In the genomic region with DNA sequence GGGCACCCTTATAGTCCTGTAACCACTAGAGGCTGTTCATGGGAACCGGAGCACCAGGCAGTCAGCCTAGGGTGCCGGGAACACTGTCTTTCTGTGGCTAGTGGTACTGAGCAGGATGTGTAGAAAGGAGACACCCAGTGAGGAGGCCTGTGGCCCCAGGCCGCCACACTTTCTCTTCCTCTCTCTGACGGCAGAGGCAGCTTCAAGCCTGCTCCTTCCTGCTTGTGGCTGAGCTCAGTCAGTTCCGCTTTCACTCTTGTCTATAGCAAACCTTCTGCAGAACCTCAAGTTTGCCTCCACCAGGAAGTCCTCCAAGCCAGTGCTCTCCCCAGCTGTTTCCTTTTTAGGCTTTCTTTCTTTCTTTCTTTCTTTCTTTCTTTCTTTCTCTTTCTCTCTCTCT, we compare ENCODE assay signal across 11 mouse cellular contexts.
DNase-seq lines count a peak whose midpoint lies in the region; ATAC-seq and TF ChIP-seq lines count a peak whose summit lies in the region.
"Had no signal": no experiment of that assay in that cellular context is flagged by ENCODE, and none has a peak within 500 bp of the region (broad histone marks: within the 10 kb centered on the region; RNA-seq: fewer than 3 reads in every experiment).

No protein-coding gene starts in this region.

- H3K27me3 ChIP-seq in liver, postnatal 0 days (ENCODE audit: insufficient read depth, low read length) = no peaks in the 10 kb centered on the region
- H3K27me3 ChIP-seq in midbrain, embryonic 13.5 days = 0 out of 2 replicates have a peak, but pooled peaks cover 4% of the 10 kb centered on the region

- no peak overlapping the region for H3K4me3 ChIP-seq in liver, postnatal 0 days (ENCODE audit: low read depth, low read length)
- H3K4me3 ChIP-seq in midbrain, embryonic 13.5 days (replicated peaks) = no peak overlapping the region
- H3K4me3 ChIP-seq: erythroblast, embryonic 14.5 days; layer of hippocampus, adult 2 months; neural tube, embryonic 13.5 days had no signal

- TF ChIP-seq EP300 in liver, postnatal 0 days (IDR thresholded peaks at IDR 0.05; ENCODE audit: low read depth) = no peak

- 0 out of 2 replicates have a peak, but pooled peaks have one; percentile 1 for TF ChIP-seq CTCF in liver, postnatal 0 days (IDR thresholded peaks at IDR 0.05; ENCODE audit: low read depth)

- DNase-seq in kidney, adult 9 months = peak; percentile 23
- no peak for DNase-seq in kidney, adult 18-20 months
- DNase-seq in liver, postnatal 0 days = peak; percentile 65
- peak; percentile 92 for DNase-seq in spleen, postnatal 36 days (ENCODE audit: low spot score in 2 of 2)
- no peak for DNase-seq in cerebellum, adult 11 months
- DNase-seq in cerebellum, adult 11-12 months = no peak

- peaks cover 3% of the 10 kb centered on the region; the same call in 1 of the 2 replicates for H3K4me1 ChIP-seq in liver, postnatal 0 days (ENCODE audit: insufficient read depth)
- H3K4me1 ChIP-seq in midbrain, embryonic 13.5 days (replicated peaks) = 0 out of 2 replicates have a peak, but pooled peaks cover 3% of the 10 kb centered on the region

- no peak overlapping the region for H3K9ac ChIP-seq in liver, postnatal 0 days (replicated peaks)
- H3K9ac ChIP-seq in midbrain, embryonic 13.5 days (replicated peaks) = no peak overlapping the region
- H3K9ac ChIP-seq: neural tube, embryonic 13.5 days had no signal

- WGBS in liver, postnatal 0 days (ENCODE audit: insufficient replicate concordance) = 26% methylated on average over 5 of the region's 5 CpGs
- 87% methylated on average over 5 of the region's 5 CpGs for WGBS in midbrain, embryonic 13.5 days

- H3K27ac ChIP-seq in liver, postnatal 0 days (ENCODE audit: low read depth) = peak overlapping the region; percentile 70
- H3K27ac ChIP-seq in midbrain, embryonic 13.5 days = no peak overlapping the region
- H3K27ac ChIP-seq: layer of hippocampus, adult 2 months; neural tube, embryonic 13.5 days had no signal

- H3K36me3 ChIP-seq in liver, postnatal 0 days (replicated peaks; ENCODE audit: insufficient read depth, low read length) = no peaks in the 10 kb centered on the region
- H3K36me3 ChIP-seq in midbrain, embryonic 13.5 days = no peaks in the 10 kb centered on the region
- H3K36me3 ChIP-seq: neural tube, embryonic 13.5 days had no signal

- H3K4me2 ChIP-seq in liver, postnatal 0 days (ENCODE audit: low read depth, low read length) = peak overlapping the region; percentile 38; the same call in 1 of the 2 replicates
- no peak overlapping the region for H3K4me2 ChIP-seq in midbrain, embryonic 13.5 days (replicated peaks)
- H3K4me2 ChIP-seq: neural tube, embryonic 13.5 days had no signal

- peak; percentile 98 for ATAC-seq in activated CD4-positive, CD25-positive, alpha-beta regulatory T cell, adult 4 months
- ATAC-seq in liver, postnatal 0 days = peak; percentile 65
- ATAC-seq in midbrain, embryonic 13.5 days = no peak

- H3K9me3 ChIP-seq in liver, postnatal 0 days (ENCODE audit: low read length) = no peaks in the 10 kb centered on the region
- H3K9me3 ChIP-seq in midbrain, embryonic 13.5 days = no peaks in the 10 kb centered on the region
- H3K9me3 ChIP-seq: neural tube, embryonic 13.5 days had no signal

Comparison
In these comparisons a context has a peak if more than half of its experiments do, and no peak if none do; other contexts are left out.
1. DNase-seq: peak in kidney, adult 9 months (single experiment), liver, postnatal 0 days (single experiment) and spleen, postnatal 36 days (2 of 2); none in kidney, adult 18-20 months (single experiment), cerebellum, adult 11 months (single experiment) and cerebellum, adult 11-12 months (single experiment).